Mouse (Mus musculus) brain, embryonic 14.5 days (tissue): ENCODE measurements around the gene Kat6b.

ENCODE experiments used
- CTCF ChIP-seq: fragments of 200-500 bp; IDR thresholded peaks from 2 replicates; pipeline ENCODE4 v1.5.1; 2012; ENCODE audit warnings: inconsistent platforms, mild to moderate bottlenecking, moderate library complexity, borderline replicate concordance; ENCODE audit not compliant: insufficient read depth, insufficient read length; ENCODE audit errors: extremely low read depth
- POLR2A ChIP-seq: fragments of 200-500 bp; IDR thresholded peaks from 2 replicates; pipeline ENCODE4 v1.6.1; 2012; ENCODE audit warnings: mild to moderate bottlenecking, inconsistent platforms, borderline replicate concordance; ENCODE audit not compliant: poor library complexity, insufficient read depth, insufficient read length, severe bottlenecking; ENCODE audit errors: extremely low read depth

GRCm38 (mm10) chr14:21433415-21433814 lies 47.8 kb upstream of the Kat6b start:
- TF ChIP-seq POLR2A: no peak
- TF ChIP-seq CTCF: no peak
